ENCODE assay signal across 8 mouse cellular contexts in genomic region chr3:97658426-97659193, GRCm38 (mm10). TPM values are rescaled to one million over a fixed set of nuclear protein-coding genes. Genes with fewer than 3 reads are reported as not detected.
DNase-seq lines count a peak whose midpoint lies in the region; ATAC-seq and TF ChIP-seq lines count a peak whose summit lies in the region.
"Had no signal": no experiment of that assay in that cellular context is flagged by ENCODE, and none has a peak within 500 bp of the region (broad histone marks: within the 10 kb centered on the region; RNA-seq: fewer than 3 reads in every experiment).

No protein-coding gene starts in this region.

- H3K9me3 ChIP-seq in hindbrain, embryonic 12.5 days (replicated peaks) = no peaks in the 10 kb centered on the region
- no peaks in the 10 kb centered on the region for H3K9me3 ChIP-seq in stomach, embryonic 15.5 days

- H3K9ac ChIP-seq in hindbrain, embryonic 12.5 days = peak overlapping the region; percentile 77
- peak overlapping the region; percentile 71 for H3K9ac ChIP-seq in stomach, embryonic 15.5 days

- H3K79me2 ChIP-seq in macrophage (ENCODE audit: inconsistent target) = no peaks in the 10 kb centered on the region; the same call in 1 of the 2 replicates

- no peak for TF ChIP-seq CTCF in layer of hippocampus, adult 2 months (conservative IDR thresholded peaks at IDR 0.05)

- peak in 1 of 2 experiments; percentile 75 for DNase-seq in layer of hippocampus, adult 2 months (ENCODE audit: low spot score in 2 of 2)
- no peak for DNase-seq in layer of hippocampus, postnatal 10 days (ENCODE audit: low spot score in 2 of 2)
- DNase-seq in MEL-GATA-1-ER (ENCODE audit: extremely low read depth, low read depth) = peak; percentile 73
- DNase-seq in c-Kit-positive CD71-positive TER-119-negative erythroid progenitor cells, embryonic 14.5 days (ENCODE audit: low read depth) = peak; percentile 48

- H3K27me3 ChIP-seq in hindbrain, embryonic 12.5 days = no peaks in the 10 kb centered on the region
- no peaks in the 10 kb centered on the region for H3K27me3 ChIP-seq in stomach, embryonic 15.5 days (replicated peaks)

- peaks cover 14% of the 10 kb centered on the region for H3K4me1 ChIP-seq in hindbrain, embryonic 12.5 days
- peaks cover 22% of the 10 kb centered on the region for H3K4me1 ChIP-seq in stomach, embryonic 15.5 days

- H3K36me3 ChIP-seq in hindbrain, embryonic 12.5 days = peaks cover 8% of the 10 kb centered on the region; the same call in 1 of the 2 replicates
- 0 out of 2 replicates have a peak, but pooled peaks cover 5% of the 10 kb centered on the region for H3K36me3 ChIP-seq in macrophage (ENCODE audit: inconsistent target)
- H3K36me3 ChIP-seq in stomach, embryonic 15.5 days = no peaks in the 10 kb centered on the region

- WGBS in hindbrain, embryonic 12.5 days = 1% methylated on average over 46 of the region's 50 CpGs
- 1% methylated on average over 47 of the region's 50 CpGs for WGBS in macrophage (ENCODE audit: missing documents)
- WGBS in stomach, embryonic 15.5 days = 1% methylated on average over 43 of the region's 50 CpGs

- ATAC-seq in hindbrain, embryonic 12.5 days (ENCODE audit: low FRiP score) = peak; percentile 85
- ATAC-seq in stomach, embryonic 15.5 days (ENCODE audit: insufficient read depth, low FRiP score, low read depth) = peak; percentile 76

- H3K27ac ChIP-seq in layer of hippocampus, adult 2 months = peak overlapping the region; percentile 90
- H3K27ac ChIP-seq in hindbrain, embryonic 12.5 days = peak overlapping the region; percentile 73
- peak overlapping the region; percentile 15 for H3K27ac ChIP-seq in macrophage
- peak overlapping the region; percentile 61; the same call in 1 of the 2 replicates for H3K27ac ChIP-seq in stomach, embryonic 15.5 days

- H3K4me2 ChIP-seq in hindbrain, embryonic 12.5 days (replicated peaks) = peak overlapping the region; percentile 87
- H3K4me2 ChIP-seq in stomach, embryonic 15.5 days = peak overlapping the region; percentile 84

- peak overlapping the region; percentile 93 for H3K4me3 ChIP-seq in layer of hippocampus, adult 2 months
- H3K4me3 ChIP-seq in hindbrain, embryonic 12.5 days = peak overlapping the region; percentile 88
- H3K4me3 ChIP-seq in macrophage (ENCODE audit: inconsistent target) = peak overlapping the region; percentile 78
- peak overlapping the region; percentile 97 for H3K4me3 ChIP-seq in stomach, embryonic 15.5 days (replicated peaks)

RNA-seq across cellular contexts. Expression of gene Prkab2, which starts 0.6 kb away (rescaled TPM):
- 10 to 100 TPM; 34.3 to 34.7 TPM for total RNA-seq in layer of hippocampus, adult 2 months (2021)
- 10 to 100 TPM; 38.3 to 39.9 TPM for total RNA-seq in layer of hippocampus, postnatal 10 days (2021)
- 9.3 and 10.7 TPM in 2 replicates for polyA plus RNA-seq in hindbrain, embryonic 12.5 days (2016; fragmentation: Nextera tagmentation; extraction: Ambion mirVana)
- 10 to 100 TPM; 10.3 to 39.2 (median 17.2) TPM for total RNA-seq in macrophage (2018; cell fraction: chromatin; rRNA removed)
- 1 to 10 TPM; 1.5 to 8.6 (median 4.3) TPM for total RNA-seq in macrophage (2018; cell fraction: cytosol; rRNA removed)
- 10 to 100 TPM in 25 of 26 experiments, 1 to 10 TPM in 1; 9.9 to 44.2 (median 24.6) TPM for total RNA-seq in macrophage (2018; cell fraction: nucleus; rRNA removed)
- 4.9 to 7.3 TPM (median 6.5 TPM) in 3 replicates for polyA plus RNA-seq in macrophage (2018)
- polyA plus RNA-seq in stomach, embryonic 15.5 days (2015; fragmentation: Nextera tagmentation; extraction: Ambion mirVana) = 7.7 and 8.9 TPM in 2 replicates

RNA-seq across cellular contexts. Expression of gene Gm17651, which starts 15.9 kb away (rescaled TPM):
- total RNA-seq in layer of hippocampus, adult 2 months (2021) = not detected
- total RNA-seq in layer of hippocampus, postnatal 10 days (2021) = not detected
- polyA plus RNA-seq in hindbrain, embryonic 12.5 days (2016; fragmentation: Nextera tagmentation; extraction: Ambion mirVana) = not detected in 2 replicates
- total RNA-seq in macrophage (2018; cell fraction: chromatin; rRNA removed) = not detected
- not detected for total RNA-seq in macrophage (2018; cell fraction: cytosol; rRNA removed)
- total RNA-seq in macrophage (2018; cell fraction: nucleus; rRNA removed) = not detected
- not detected in 3 replicates for polyA plus RNA-seq in macrophage (2018)
- polyA plus RNA-seq in stomach, embryonic 15.5 days (2015; fragmentation: Nextera tagmentation; extraction: Ambion mirVana) = not detected in 2 replicates
- total RNA-seq: heart, postnatal 14 days had no signal

RNA-seq across cellular contexts. Expression of gene Fmo5, which starts 30.0 kb away (rescaled TPM):
- total RNA-seq in layer of hippocampus, adult 2 months (2021) = 1 to 10 TPM; 3.5 to 5.0 TPM
- total RNA-seq in layer of hippocampus, postnatal 10 days (2021) = 1 to 10 TPM; 1.9 TPM
- polyA plus RNA-seq in hindbrain, embryonic 12.5 days (2016; fragmentation: Nextera tagmentation; extraction: Ambion mirVana) = 1.1 and 1.5 TPM in 2 replicates
- total RNA-seq in macrophage (2018; cell fraction: chromatin; rRNA removed) = 10 to 100 TPM in 1 of 26 experiments, 1 to 10 TPM in 18, under 1 TPM in 7; 0.33 to 10.9 (median 3.0) TPM
- 10 to 100 TPM in 1 of 26 experiments, 1 to 10 TPM in 25; 2.8 to 11.7 (median 5.2) TPM for total RNA-seq in macrophage (2018; cell fraction: cytosol; rRNA removed)
- 10 to 100 TPM in 1 of 26 experiments, 1 to 10 TPM in 23, under 1 TPM in 2; 0.65 to 11.0 (median 3.1) TPM for total RNA-seq in macrophage (2018; cell fraction: nucleus; rRNA removed)
- polyA plus RNA-seq in macrophage (2018) = 3.4 to 9.3 TPM (median 7.6 TPM) in 3 replicates
- polyA plus RNA-seq in stomach, embryonic 15.5 days (2015; fragmentation: Nextera tagmentation; extraction: Ambion mirVana) = 8.2 and 11.5 TPM in 2 replicates

RNA-seq across cellular contexts. Expression of gene Chd1l, which starts 48.6 kb away (rescaled TPM):
- 10 to 100 TPM; 10.7 to 12.1 TPM for total RNA-seq in layer of hippocampus, adult 2 months (2021)
- 10 to 100 TPM; 10.2 to 11.4 TPM for total RNA-seq in layer of hippocampus, postnatal 10 days (2021)
- polyA plus RNA-seq in hindbrain, embryonic 12.5 days (2016; fragmentation: Nextera tagmentation; extraction: Ambion mirVana) = 13.1 and 14.4 TPM in 2 replicates
- 10 to 100 TPM in 17 of 26 experiments, 1 to 10 TPM in 9; 2.8 to 29.5 (median 17.9) TPM for total RNA-seq in macrophage (2018; cell fraction: chromatin; rRNA removed)
- total RNA-seq in macrophage (2018; cell fraction: cytosol; rRNA removed) = 1 to 10 TPM; 5.3 to 8.4 (median 6.8) TPM
- 10 to 100 TPM in 11 of 26 experiments, 1 to 10 TPM in 15; 2.4 to 17.4 (median 9.0) TPM for total RNA-seq in macrophage (2018; cell fraction: nucleus; rRNA removed)
- 6.1 to 8.4 TPM (median 7.8 TPM) in 3 replicates for polyA plus RNA-seq in macrophage (2018)
- polyA plus RNA-seq in stomach, embryonic 15.5 days (2015; fragmentation: Nextera tagmentation; extraction: Ambion mirVana) = 16.5 and 19.2 TPM in 2 replicates

Comparison
In these comparisons a context has a peak if more than half of its experiments do, and no peak if none do; other contexts are left out.
1. DNase-seq: peak in MEL-GATA-1-ER (single experiment) and c-Kit-positive CD71-positive TER-119-negative erythroid progenitor cells, embryonic 14.5 days (single experiment); none in layer of hippocampus, postnatal 10 days (0 of 2).
2. H3K27ac ChIP-seq: peak in every context shown above with its lines; median percentile 90 in layer of hippocampus, adult 2 months; 73 in hindbrain, embryonic 12.5 days; 61 in stomach, embryonic 15.5 days; 15 in macrophage.
3. Peak in every context shown above with its lines, with median percentiles within 50 percentile points of each other: H3K4me3 ChIP-seq.